Mouse (Mus musculus): ENCODE measurements around the gene Tln1. TPM values are rescaled to one million over a fixed set of nuclear protein-coding genes. Genes with fewer than 3 reads are reported as not detected.

Gene Tln1
- polyA plus RNA-seq, 1 experiment from 2014 or later, result 53.2 TPM

DNA sequence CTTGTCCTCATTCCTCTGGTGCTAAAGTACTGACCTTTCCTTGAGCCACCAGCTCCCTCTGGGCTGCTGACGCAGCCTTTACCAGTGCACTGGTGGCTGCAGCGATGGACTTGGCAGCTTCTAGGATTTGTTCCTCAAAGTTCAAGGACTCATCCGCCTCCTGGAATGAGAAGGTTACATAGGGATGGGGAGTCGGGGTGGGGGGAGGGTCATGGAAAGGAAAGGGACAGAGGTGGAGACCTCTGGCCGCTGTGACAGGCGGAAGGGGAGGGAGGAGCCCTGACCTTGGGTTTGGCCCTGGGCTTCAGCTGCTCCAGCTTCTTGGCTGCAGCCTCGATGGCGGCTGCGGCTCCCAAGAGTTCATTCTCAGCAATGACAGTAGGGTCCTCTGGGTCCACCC lies 29.2 kb downstream of the Tln1 start:
- Histone ChIP-seq H3K4me3 (no peak overlapping the region), H3K9ac (replicated peaks) (no peak overlapping the region), H3K4me1 (no peaks in the 10 kb centered on the region), H3K27ac (replicated peaks) (no peak overlapping the region), H3K9me3 (no peaks in the 10 kb centered on the region), H3K4me2 (replicated peaks) (no peak overlapping the region), H3K27me3 (no peaks in the 10 kb centered on the region), H3K36me3 (peaks cover 61% of the 10 kb centered on the region)
- ATAC-seq (replicated peaks), result no peak
- WGBS, result 92% methylated on average over 9 of the region's 9 CpGs

GRCm38 (mm10) chr4:43530581-43530980 lies 31.9 kb downstream of the Tln1 start:
- peaks cover 35% of the 10 kb centered on the region for H3K36me3 ChIP-seq
- no peaks in the 10 kb centered on the region for H3K9me3 ChIP-seq
- no peak for ATAC-seq (replicated peaks)
- H3K4me3 ChIP-seq, result no peak overlapping the region
- H3K4me2 ChIP-seq (replicated peaks), result no peak overlapping the region
- no peaks in the 10 kb centered on the region for H3K4me1 ChIP-seq
- 24% methylated on average over 7 of the region's 7 CpGs for WGBS
- peaks cover 4% of the 10 kb centered on the region; the same call in 1 of the 2 replicates for H3K27me3 ChIP-seq
- no peak overlapping the region for H3K9ac ChIP-seq (replicated peaks)
- no peak overlapping the region for H3K27ac ChIP-seq (replicated peaks)

GRCm38 (mm10) chr4:43530081-43530501 lies 32.4 kb downstream of the Tln1 start:
- Histone ChIP-seq H3K4me1 (no peaks in the 10 kb centered on the region), H3K4me2 (replicated peaks) (no peak overlapping the region), H3K27me3 (peaks cover 9% of the 10 kb centered on the region; the same call in 1 of the 2 replicates), H3K9me3 (no peaks in the 10 kb centered on the region), H3K27ac (replicated peaks) (no peak overlapping the region), H3K36me3 (peaks cover 30% of the 10 kb centered on the region), H3K9ac (replicated peaks) (no peak overlapping the region), H3K4me3 (no peak overlapping the region)
- ATAC-seq (replicated peaks), result no peak
- 83% methylated on average over 8 of the region's 8 CpGs for WGBS

DNA sequence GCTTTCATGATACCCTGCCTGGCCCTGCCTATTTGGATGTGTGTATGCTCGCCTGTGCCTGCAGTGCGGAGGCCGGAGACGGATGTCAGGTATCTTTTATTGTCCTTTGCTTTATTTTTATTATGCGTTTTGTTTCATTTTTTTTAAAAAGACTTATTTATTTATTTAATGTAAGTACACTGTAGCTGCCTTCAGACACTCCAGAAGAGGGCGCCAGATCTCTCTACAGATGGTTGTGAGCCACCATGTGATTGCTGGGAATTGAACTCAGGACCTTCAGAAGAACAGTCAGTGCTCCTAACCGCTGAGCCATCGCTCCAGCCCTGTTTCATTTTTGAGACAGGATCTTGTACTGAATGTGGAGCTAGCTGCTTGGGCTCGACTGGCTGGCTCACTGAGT lies 34.0 kb downstream of the Tln1 start:
- no peaks in the 10 kb centered on the region for H3K9me3 ChIP-seq
- H3K4me3 ChIP-seq, result no peak overlapping the region
- H3K27me3 ChIP-seq, result peaks cover 20% of the 10 kb centered on the region
- no peak overlapping the region for H3K9ac ChIP-seq (replicated peaks)
- H3K4me2 ChIP-seq (replicated peaks), result no peak overlapping the region
- H3K27ac ChIP-seq (replicated peaks), result no peak overlapping the region
- peaks cover 5% of the 10 kb centered on the region for H3K4me1 ChIP-seq
- 82% methylated on average over 9 of the region's 9 CpGs for WGBS
- no peak for ATAC-seq (replicated peaks)
- peaks cover 17% of the 10 kb centered on the region for H3K36me3 ChIP-seq

- no peak overlapping the region for H3K4me2 ChIP-seq (replicated peaks)
- H3K4me1 ChIP-seq, result peaks cover 11% of the 10 kb centered on the region
- no peaks in the 10 kb centered on the region for H3K9me3 ChIP-seq
- ATAC-seq (replicated peaks), result no peak
- H3K27ac ChIP-seq (replicated peaks), result no peak overlapping the region
- H3K27me3 ChIP-seq, result peaks cover 26% of the 10 kb centered on the region
- no peak overlapping the region for H3K4me3 ChIP-seq
- no peak overlapping the region for H3K9ac ChIP-seq (replicated peaks)
- peaks cover 11% of the 10 kb centered on the region for H3K36me3 ChIP-seq
- WGBS, result 69% methylated on average over 5 of the region's 5 CpGs
Measured at GRCm38 (mm10) chr4:43527880-43528279, 34.6 kb downstream of the Tln1 start.

DNA sequence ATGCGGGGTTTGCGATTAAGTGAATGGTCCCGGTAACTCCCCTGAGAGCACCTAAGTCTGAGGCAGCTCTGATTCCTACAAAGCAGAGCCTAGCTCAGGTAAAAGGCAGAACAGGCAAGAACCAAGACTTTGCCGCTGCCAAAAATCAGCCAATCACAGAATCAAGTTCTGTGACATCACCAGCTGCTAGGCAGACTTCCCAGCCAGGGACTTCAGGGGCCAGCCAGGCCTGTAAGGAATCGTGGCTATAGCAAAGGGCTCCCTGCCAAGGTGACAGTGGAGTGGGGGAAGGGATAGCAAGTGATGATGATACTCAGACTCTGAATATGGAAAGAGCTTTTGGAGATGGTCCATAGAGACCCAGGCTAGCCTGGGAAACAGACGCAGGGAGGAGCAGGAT lies 42.5 kb downstream of the Tln1 start:
- Histone ChIP-seq H3K27ac (replicated peaks) (no peak overlapping the region), H3K4me3 (no peak overlapping the region), H3K4me2 (replicated peaks) (peak overlapping the region; percentile 19; the same call in 1 of the 2 replicates), H3K27me3 (peaks cover 36% of the 10 kb centered on the region), H3K4me1 (peaks cover 17% of the 10 kb centered on the region), H3K9me3 (no peaks in the 10 kb centered on the region), H3K36me3 (no peaks in the 10 kb centered on the region), H3K9ac (replicated peaks) (no peak overlapping the region)
- ATAC-seq (replicated peaks), result peak; percentile 60
- WGBS, result 12% methylated on average over 6 of the region's 6 CpGs

- no peak for ATAC-seq (replicated peaks)
- 18% methylated on average over 10 of the region's 10 CpGs for WGBS
- Histone ChIP-seq H3K9me3 (no peaks in the 10 kb centered on the region), H3K36me3 (no peaks in the 10 kb centered on the region), H3K27me3 (peaks cover 33% of the 10 kb centered on the region), H3K4me1 (peaks cover 17% of the 10 kb centered on the region), H3K4me2 (replicated peaks) (peak overlapping the region; percentile 19; the same call in 1 of the 2 replicates), H3K9ac (replicated peaks) (no peak overlapping the region), H3K4me3 (no peak overlapping the region), H3K27ac (replicated peaks) (no peak overlapping the region)
Measured at GRCm38 (mm10) chr4:43519551-43519950, 42.9 kb downstream of the Tln1 start.

- Histone ChIP-seq H3K4me1 (peaks cover 6% of the 10 kb centered on the region; the same call in 1 of the 2 replicates), H3K27me3 (peaks cover 4% of the 10 kb centered on the region; the same call in 1 of the 2 replicates), H3K27ac (replicated peaks) (no peak overlapping the region), H3K4me3 (no peak overlapping the region), H3K9ac (replicated peaks) (no peak overlapping the region), H3K36me3 (no peaks in the 10 kb centered on the region), H3K4me2 (replicated peaks) (no peak overlapping the region), H3K9me3 (no peaks in the 10 kb centered on the region)
- no peak for ATAC-seq (replicated peaks)
- whole genome bisulfite sequencing, result 69% methylated on average over 11 of the region's 11 CpGs
Measured at GRCm38 (mm10) chr4:43515764-43516708, 46.5 kb downstream of the Tln1 start.

DNA sequence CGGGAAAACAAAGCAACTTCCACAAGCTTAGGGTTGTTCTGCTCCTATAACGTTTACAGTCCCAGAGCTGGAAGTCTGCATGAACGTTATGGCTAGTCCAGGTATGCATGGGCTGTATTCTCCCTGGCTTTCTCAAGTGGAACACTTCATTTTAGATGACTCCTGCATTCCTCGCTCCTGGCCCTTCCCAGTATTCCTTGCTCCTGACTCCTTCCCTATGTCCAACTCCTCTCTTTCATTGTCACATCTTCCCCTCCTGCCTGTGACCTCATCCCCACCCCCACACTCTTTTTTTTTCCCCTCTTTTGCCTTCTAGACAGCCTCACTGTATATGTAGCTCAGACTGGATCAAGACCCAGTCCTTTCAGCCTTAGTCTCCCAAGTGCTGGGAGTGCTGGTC lies 48.7 kb downstream of the Tln1 start:
- 84% methylated on average over 4 of the region's 4 CpGs for WGBS
- Histone ChIP-seq H3K27me3 (peaks cover 4% of the 10 kb centered on the region; the same call in 1 of the 2 replicates), H3K9me3 (no peaks in the 10 kb centered on the region), H3K9ac (replicated peaks) (no peak overlapping the region), H3K4me3 (no peak overlapping the region), H3K27ac (replicated peaks) (no peak overlapping the region), H3K4me2 (replicated peaks) (no peak overlapping the region), H3K36me3 (no peaks in the 10 kb centered on the region), H3K4me1 (peaks cover 4% of the 10 kb centered on the region)
- no peak for ATAC-seq (replicated peaks)

- H3K36me3 ChIP-seq, result no peaks in the 10 kb centered on the region
- ATAC-seq (replicated peaks), result no peak
- H3K4me3 ChIP-seq, result no peak overlapping the region
- H3K27ac ChIP-seq (replicated peaks), result no peak overlapping the region
- H3K9ac ChIP-seq (replicated peaks), result no peak overlapping the region
- peaks cover 6% of the 10 kb centered on the region; the same call in 1 of the 2 replicates for H3K27me3 ChIP-seq
- peaks cover 9% of the 10 kb centered on the region for H3K4me1 ChIP-seq
- WGBS, result 81% methylated on average over 4 of the region's 4 CpGs
- H3K4me2 ChIP-seq (replicated peaks), result no peak overlapping the region
- H3K9me3 ChIP-seq, result no peaks in the 10 kb centered on the region
Measured at GRCm38 (mm10) chr4:43513300-43513699, 49.2 kb downstream of the Tln1 start.

DNA sequence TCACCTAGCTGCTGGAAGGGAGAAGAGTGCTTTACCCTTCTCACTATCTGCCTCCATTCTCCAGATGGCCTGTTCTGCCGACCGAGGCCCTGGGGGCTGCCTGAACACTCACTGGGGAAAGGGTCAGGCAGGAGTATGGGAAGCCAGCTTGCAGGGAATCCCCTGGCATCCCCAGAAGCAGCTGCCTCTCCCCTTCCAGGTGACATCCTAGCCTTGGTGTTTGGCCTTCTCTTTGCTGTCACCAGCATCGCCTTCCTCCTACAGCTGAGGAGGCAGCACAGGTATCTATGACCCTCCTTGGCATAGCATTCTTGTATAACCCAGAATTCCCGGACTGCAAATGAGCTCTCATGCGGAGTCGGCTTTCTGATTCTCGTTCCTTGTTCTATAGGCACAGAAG lies 49.8 kb downstream of the Tln1 start:
- ATAC-seq (replicated peaks), result no peak
- Histone ChIP-seq H3K27ac (replicated peaks) (no peak overlapping the region), H3K27me3 (peaks cover 9% of the 10 kb centered on the region; the same call in 1 of the 2 replicates), H3K4me3 (no peak overlapping the region), H3K4me2 (replicated peaks) (no peak overlapping the region), H3K9ac (replicated peaks) (no peak overlapping the region), H3K4me1 (peaks cover 15% of the 10 kb centered on the region), H3K36me3 (no peaks in the 10 kb centered on the region), H3K9me3 (no peaks in the 10 kb centered on the region)
- 67% methylated on average over 7 of the region's 7 CpGs for WGBS

DNA sequence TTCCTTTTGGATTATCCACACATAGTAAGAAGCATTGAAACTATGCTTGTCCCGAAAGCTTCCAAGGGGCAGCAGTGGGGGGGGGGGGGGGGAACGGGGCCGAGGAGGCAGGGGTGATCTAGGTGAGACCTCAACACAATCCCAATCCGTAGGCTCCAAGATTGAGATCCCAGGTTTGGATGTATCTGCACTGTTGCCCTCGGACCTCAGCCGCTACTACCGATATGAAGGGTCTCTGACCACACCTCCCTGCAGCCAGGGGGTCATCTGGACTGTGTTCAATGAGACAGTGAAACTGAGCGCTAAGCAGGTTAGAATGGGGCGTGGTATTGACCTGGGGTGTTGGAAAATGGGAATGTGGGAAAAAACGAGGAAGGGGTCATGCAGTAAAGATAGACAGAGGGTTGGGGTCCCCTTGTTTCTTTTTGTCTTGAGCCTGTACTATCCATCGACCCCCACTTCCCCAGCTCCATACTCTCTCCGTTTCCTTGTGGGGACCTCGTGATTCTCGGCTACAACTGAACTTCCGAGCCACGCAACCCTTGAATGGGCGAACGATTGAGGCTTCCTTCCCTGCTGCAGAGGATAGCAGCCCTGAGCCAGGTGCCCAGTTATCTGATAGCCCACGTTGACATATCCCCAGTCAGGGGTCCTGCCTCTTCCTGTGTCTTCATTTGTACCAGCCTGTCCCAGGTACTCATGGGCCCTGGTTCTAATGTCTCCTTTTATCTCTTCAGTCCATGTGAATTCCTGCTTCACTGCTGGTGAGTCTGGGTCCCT lies 50.6 kb downstream of the Tln1 start:
- no peak for ATAC-seq (replicated peaks)
- Histone ChIP-seq H3K4me1 (peaks cover 17% of the 10 kb centered on the region), H3K27ac (replicated peaks) (no peak overlapping the region), H3K9me3 (no peaks in the 10 kb centered on the region), H3K9ac (replicated peaks) (no peak overlapping the region), H3K4me2 (replicated peaks) (no peak overlapping the region), H3K36me3 (no peaks in the 10 kb centered on the region), H3K27me3 (peaks cover 17% of the 10 kb centered on the region; the same call in 1 of the 2 replicates), H3K4me3 (no peak overlapping the region)
- 83% methylated on average over 19 of the region's 19 CpGs for whole genome bisulfite sequencing

Measured in forebrain, embryonic 15.5 days (tissue).